Mouse (Mus musculus): ENCODE measurements around the gene Fbxl16.

GRCm38 (mm10) chr17:25835301-25835700, 26.4 kb downstream of the Fbxl16 start:
- TF ChIP-seq EP300 (IDR thresholded peaks at IDR 0.05; ENCODE audit: insufficient read depth, low read depth, low read length) (no peak), CTCF (IDR thresholded peaks at IDR 0.05) (no peak)

Measured in heart, adult 2 months (tissue).